Mouse (Mus musculus) limb, embryonic 15.5 days (tissue): ENCODE measurements at regions not wholly inside any gene's neighbourhood (a gene's known extent, or its start where the extent isn't known, plus 50 kb on each side); places are given as distances from the start of the nearest gene placed in this dataset.

ENCODE experiments used
- ATAC-seq: fragments of 200-750 bp; cut with Nextera tagmentation; 2 replicates; pipeline ENCODE4 v1.8.0; 2017; ENCODE audit warnings: low read depth, moderate TSS enrichment; ENCODE audit not compliant: insufficient number of reproducible peaks, low FRiP score, low TSS enrichment
- H3K27ac ChIP-seq: fragments of 300-500 bp; sonication (generic); 2 replicates; pipeline ENCODE4 v1.5.1; 2015; ENCODE audit warnings: moderate library complexity, mild to moderate bottlenecking, inconsistent platforms
- H3K27me3 ChIP-seq: fragments of 300-500 bp; sonication (generic); 2 replicates; pipeline ENCODE4 v1.6.1; 2015; ENCODE audit warnings: inconsistent platforms
- H3K36me3 ChIP-seq: fragments of 300-500 bp; sonication (generic); 2 replicates; pipeline ENCODE4 v1.6.1; 2015; ENCODE audit warnings: inconsistent platforms
- H3K4me1 ChIP-seq: fragments of 300-500 bp; sonication (generic); 2 replicates; pipeline ENCODE4 v1.6.1; 2015; ENCODE audit warnings: inconsistent platforms
- H3K4me2 ChIP-seq: fragments of 300-500 bp; sonication (generic); 2 replicates; pipeline ENCODE4 v1.6.1; 2015; ENCODE audit warnings: mild to moderate bottlenecking, inconsistent platforms
- H3K4me3 ChIP-seq: fragments of 300-500 bp; sonication (generic); 2 replicates; pipeline ENCODE4 v1.5.1; 2015; ENCODE audit warnings: mild to moderate bottlenecking, inconsistent platforms
- H3K9ac ChIP-seq: fragments of 300-500 bp; sonication (generic); 2 replicates; pipeline ENCODE4 v1.6.1; 2015; ENCODE audit warnings: inconsistent platforms
- H3K9me3 ChIP-seq: fragments of 300-500 bp; sonication (generic); 2 replicates; pipeline ENCODE4 v1.6.1; 2016; ENCODE audit warnings: inconsistent platforms
- WGBS: fragments of 180-500 bp; shearing (Covaris S2); methylation state at CpG from one replicate; pipeline ENCODE4 v1.1.7; 2015; 5-methylcytosine and 5-hydroxymethylcytosine counted together

DNA sequence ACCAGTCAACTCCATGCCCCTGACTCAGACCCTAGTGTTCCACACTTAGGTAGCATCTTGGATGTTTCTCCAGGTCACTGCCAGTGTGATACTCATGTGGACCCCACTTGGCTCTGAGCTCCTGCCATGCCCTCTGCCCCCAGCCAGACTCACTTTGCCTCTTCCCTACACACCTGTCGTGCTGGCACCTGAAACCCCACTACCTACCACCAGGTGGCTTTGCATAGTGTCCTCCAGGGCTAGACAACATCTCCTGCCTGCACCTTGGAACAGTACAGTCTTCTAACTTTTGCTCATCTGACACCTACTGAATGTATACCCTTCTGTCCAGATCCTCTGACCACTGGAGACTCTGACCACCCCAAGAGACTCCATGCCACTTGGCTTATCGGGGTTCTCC lies 80.6 kb downstream of the Fam53a start:
- Histone ChIP-seq H3K9ac (no peak overlapping the region), H3K4me3 (no peak overlapping the region), H3K27ac (no peak overlapping the region), H3K27me3 (peaks cover 18% of the 10 kb centered on the region), H3K36me3 (no peaks in the 10 kb centered on the region), H3K4me2 (no peak overlapping the region), H3K4me1 (no peaks in the 10 kb centered on the region), H3K9me3 (no peaks in the 10 kb centered on the region)
- no peak for ATAC-seq
- WGBS = 67% methylated on average over 2 of the region's 2 CpGs

GRCm38 (mm10) chr5:33543372-33543771 lies 86.1 kb downstream of the Fam53a start:
- Histone ChIP-seq H3K36me3 (no peaks in the 10 kb centered on the region), H3K27me3 (peaks cover 72% of the 10 kb centered on the region), H3K4me3 (no peak overlapping the region), H3K4me1 (0 out of 2 replicates have a peak, but pooled peaks cover 2% of the 10 kb centered on the region), H3K4me2 (no peak overlapping the region), H3K9me3 (no peaks in the 10 kb centered on the region), H3K9ac (no peak overlapping the region), H3K27ac (no peak overlapping the region)
- no peak for ATAC-seq
- WGBS = 17% methylated on average over 5 of the region's 5 CpGs

DNA sequence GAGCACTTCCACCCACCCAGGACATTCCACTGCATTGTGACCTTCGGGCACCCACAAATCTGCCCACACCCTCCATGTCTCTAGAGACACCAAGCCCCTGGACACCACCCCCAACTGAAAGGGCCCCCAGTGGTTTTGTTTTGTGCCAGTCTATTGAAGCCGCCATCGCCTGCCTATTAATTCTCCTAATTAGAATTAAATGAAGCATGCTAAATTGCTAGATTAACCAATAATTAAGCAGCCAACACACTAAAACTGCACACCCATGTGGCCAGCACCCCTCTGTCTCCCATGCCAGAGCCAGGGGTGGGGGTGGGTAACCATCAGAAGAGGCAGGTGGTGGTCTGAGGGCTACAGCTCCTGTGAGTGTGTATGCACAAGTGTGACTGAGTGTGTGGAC lies 86.8 kb downstream of the Fam53a start:
- 73% methylated on average over 3 of the region's 3 CpGs for WGBS
- Histone ChIP-seq H3K27ac (no peak overlapping the region), H3K4me3 (no peak overlapping the region), H3K27me3 (peaks cover 78% of the 10 kb centered on the region), H3K9me3 (no peaks in the 10 kb centered on the region), H3K36me3 (no peaks in the 10 kb centered on the region), H3K4me1 (0 out of 2 replicates have a peak, but pooled peaks cover 2% of the 10 kb centered on the region), H3K4me2 (no peak overlapping the region), H3K9ac (no peak overlapping the region)
- ATAC-seq = no peak

DNA sequence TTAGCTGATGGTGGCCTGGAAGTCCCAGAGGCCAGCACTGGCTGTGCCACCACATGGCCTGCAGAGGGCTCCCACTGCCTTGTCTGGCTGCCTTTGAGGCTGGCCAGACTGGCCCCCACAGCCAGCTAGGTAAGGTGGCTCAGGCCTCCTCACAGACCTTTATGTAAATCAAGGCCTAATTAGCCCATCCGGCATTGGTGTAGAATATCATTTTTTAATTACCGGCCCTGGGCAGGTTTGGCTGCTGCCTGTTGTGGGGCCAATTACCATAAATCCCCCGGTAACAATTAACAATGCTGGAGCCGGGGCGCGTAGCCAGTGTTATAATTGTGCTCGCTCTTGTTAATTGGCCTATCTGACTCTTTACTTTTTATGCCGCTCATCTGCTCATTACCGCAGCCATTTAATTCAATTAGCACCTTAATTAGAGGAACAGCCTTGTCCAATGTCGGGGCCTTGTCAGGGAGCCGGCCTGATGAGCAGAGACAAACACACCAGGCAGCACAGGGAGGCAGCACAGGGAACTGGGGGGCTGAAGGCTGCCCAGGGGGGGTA lies 87.4 kb downstream of the Fam53a start:
- WGBS = 45% methylated on average over 11 of the region's 11 CpGs
- Histone ChIP-seq H3K4me3 (no peak overlapping the region), H3K4me2 (no peak overlapping the region), H3K36me3 (no peaks in the 10 kb centered on the region), H3K4me1 (0 out of 2 replicates have a peak, but pooled peaks cover 2% of the 10 kb centered on the region), H3K27me3 (peaks cover 83% of the 10 kb centered on the region), H3K27ac (no peak overlapping the region), H3K9ac (no peak overlapping the region), H3K9me3 (no peaks in the 10 kb centered on the region)
- ATAC-seq = no peak

DNA sequence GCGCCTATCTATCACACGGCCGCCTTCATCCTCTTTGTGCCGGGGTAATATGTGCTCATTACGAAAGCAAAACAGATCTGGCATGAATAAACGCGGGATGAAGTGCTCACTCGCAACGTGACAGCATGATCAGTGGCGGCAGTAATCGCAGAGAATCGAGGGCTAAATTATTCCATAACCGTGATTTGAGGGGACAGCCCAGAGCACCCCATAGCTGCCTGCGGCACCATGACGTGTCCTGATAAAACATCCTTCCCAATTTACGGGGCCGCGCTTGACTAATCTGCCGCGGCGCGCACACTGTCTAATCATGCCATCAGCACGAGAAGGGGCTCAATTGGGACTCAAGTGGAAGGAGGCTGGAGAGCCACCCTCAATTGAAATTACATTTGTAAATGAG lies 89.2 kb downstream of the Fam53a start:
- H3K4me3 ChIP-seq = no peak overlapping the region
- peaks cover 3% of the 10 kb centered on the region; the same call in 1 of the 2 replicates for H3K4me1 ChIP-seq
- no peaks in the 10 kb centered on the region for H3K9me3 ChIP-seq
- H3K4me2 ChIP-seq = no peak overlapping the region
- no peak for ATAC-seq
- WGBS = 47% methylated on average over 23 of the region's 23 CpGs
- H3K27ac ChIP-seq = no peak overlapping the region
- H3K27me3 ChIP-seq = peaks cover 94% of the 10 kb centered on the region
- no peak overlapping the region for H3K9ac ChIP-seq
- no peaks in the 10 kb centered on the region for H3K36me3 ChIP-seq

- H3K27me3 ChIP-seq = peaks cover 98% of the 10 kb centered on the region
- ATAC-seq = no peak
These were observed 92.0 kb downstream of the Fam53a start for GRCm38 (mm10) chr5:33537429-33537828.

GRCm38 (mm10) chr5:33537017-33537416 lies 92.4 kb downstream of the Fam53a start:
- no peak overlapping the region for H3K4me2 ChIP-seq
- H3K27ac ChIP-seq = no peak overlapping the region
- H3K4me1 ChIP-seq = peaks cover 12% of the 10 kb centered on the region
- WGBS = 59% methylated on average over 4 of the region's 4 CpGs
- ATAC-seq = no peak
- H3K9ac ChIP-seq = no peak overlapping the region
- H3K4me3 ChIP-seq = no peak overlapping the region
- H3K36me3 ChIP-seq = no peaks in the 10 kb centered on the region
- no peaks in the 10 kb centered on the region for H3K9me3 ChIP-seq
- H3K27me3 ChIP-seq = peaks cover 98% of the 10 kb centered on the region

More at GRCm38 (mm10) chr5:33537429-33537828, 92.0 kb downstream of the Fam53a start:
- Histone ChIP-seq H3K27ac (no peak overlapping the region), H3K36me3 (no peaks in the 10 kb centered on the region), H3K4me3 (no peak overlapping the region), H3K9ac (no peak overlapping the region), H3K4me2 (no peak overlapping the region), H3K4me1 (peaks cover 12% of the 10 kb centered on the region), H3K9me3 (no peaks in the 10 kb centered on the region)
- 14% methylated on average over 8 of the region's 8 CpGs for WGBS

DNA sequence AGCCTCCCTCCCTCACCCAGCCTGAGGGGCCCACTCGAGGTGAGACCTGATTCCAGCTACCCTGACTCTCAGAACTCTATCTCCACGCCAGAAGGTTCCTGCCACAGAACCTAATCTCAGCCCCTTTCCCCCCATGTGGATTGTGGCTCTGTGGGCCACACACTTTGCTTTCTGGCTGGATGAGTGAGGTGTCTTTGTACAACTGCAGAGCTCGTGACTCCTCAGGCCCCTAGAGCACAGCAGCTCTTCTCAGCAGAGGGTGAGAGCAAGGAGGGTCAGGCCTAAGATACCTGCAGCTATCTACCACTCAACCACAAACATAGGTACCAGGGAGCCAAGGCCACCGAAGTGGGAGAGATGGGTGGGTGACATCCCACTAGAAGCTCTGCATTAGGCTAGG lies 93.2 kb downstream of the Fam53a start:
- 60% methylated on average over 4 of the region's 4 CpGs for WGBS
- H3K27me3 ChIP-seq = peaks cover 97% of the 10 kb centered on the region

DNA sequence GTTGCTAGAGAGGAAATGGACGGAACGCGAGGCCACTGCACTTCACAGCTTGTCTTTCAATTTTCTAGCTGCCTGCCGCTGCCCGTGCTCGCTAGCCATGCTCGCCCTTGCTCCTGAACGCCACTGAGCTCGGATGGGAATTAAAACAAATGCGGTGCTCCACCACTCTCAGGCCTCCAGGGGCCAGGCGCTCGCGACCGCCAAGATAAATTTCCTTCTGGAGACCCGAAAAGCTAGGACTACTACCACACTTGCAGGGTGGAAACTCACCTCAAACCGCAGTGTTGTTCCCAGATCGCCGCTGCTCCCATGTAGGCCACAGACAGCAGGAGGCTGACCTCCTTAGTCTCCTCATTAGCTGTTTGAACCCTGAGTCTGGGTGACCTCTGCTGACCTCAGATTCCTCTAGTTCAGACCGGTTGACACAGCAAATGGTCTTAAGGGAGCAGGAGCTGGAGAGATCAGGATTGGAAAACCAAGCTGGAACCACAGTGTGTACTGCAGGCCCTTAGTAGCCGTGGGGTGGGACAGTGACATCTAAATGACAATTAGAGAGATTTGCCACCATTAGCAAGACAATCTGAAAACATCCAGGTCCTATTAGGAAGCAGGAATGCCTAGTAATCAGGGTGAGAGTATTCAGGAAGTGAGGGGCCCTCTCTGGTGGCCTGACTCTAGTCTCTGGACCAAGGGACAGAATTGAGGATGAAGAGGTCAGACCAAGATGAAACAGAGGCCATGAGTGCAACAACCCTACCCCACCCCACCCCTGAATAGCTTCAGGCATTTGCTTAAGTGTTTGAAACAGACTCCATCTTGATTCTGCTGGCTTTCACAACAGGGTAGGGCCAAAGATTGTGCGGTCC lies 94.1 kb downstream of the Fam53a start:
- Histone ChIP-seq H3K4me1 (peaks cover 12% of the 10 kb centered on the region), H3K36me3 (no peaks in the 10 kb centered on the region), H3K9ac (no peak overlapping the region), H3K27me3 (peaks cover 88% of the 10 kb centered on the region), H3K4me3 (0 out of 2 replicates have a peak overlapping the region, but pooled peaks have one; percentile 1), H3K4me2 (0 out of 2 replicates have a peak overlapping the region, but pooled peaks have one; percentile 8), H3K27ac (no peak overlapping the region), H3K9me3 (no peaks in the 10 kb centered on the region)
- no peak for ATAC-seq
- WGBS = 12% methylated on average over 21 of the region's 21 CpGs

More for the DNA sequence above, 93.2 kb downstream of the Fam53a start:
- ATAC-seq = no peak
- Histone ChIP-seq H3K36me3 (no peaks in the 10 kb centered on the region), H3K4me1 (peaks cover 12% of the 10 kb centered on the region), H3K4me2 (no peak overlapping the region), H3K4me3 (no peak overlapping the region), H3K27ac (no peak overlapping the region), H3K9me3 (no peaks in the 10 kb centered on the region), H3K9ac (no peak overlapping the region)

- Histone ChIP-seq H3K9me3 (no peaks in the 10 kb centered on the region), H3K4me1 (peaks cover 14% of the 10 kb centered on the region), H3K4me3 (no peak overlapping the region), H3K9ac (no peak overlapping the region), H3K36me3 (no peaks in the 10 kb centered on the region), H3K27ac (no peak overlapping the region), H3K27me3 (peaks cover 86% of the 10 kb centered on the region), H3K4me2 (no peak overlapping the region)
- no peak for ATAC-seq
- whole genome bisulfite sequencing = 3% methylated on average over 13 of the region's 13 CpGs
These were observed 95.1 kb downstream of the Fam53a start for GRCm38 (mm10) chr5:33534345-33534744.

DNA sequence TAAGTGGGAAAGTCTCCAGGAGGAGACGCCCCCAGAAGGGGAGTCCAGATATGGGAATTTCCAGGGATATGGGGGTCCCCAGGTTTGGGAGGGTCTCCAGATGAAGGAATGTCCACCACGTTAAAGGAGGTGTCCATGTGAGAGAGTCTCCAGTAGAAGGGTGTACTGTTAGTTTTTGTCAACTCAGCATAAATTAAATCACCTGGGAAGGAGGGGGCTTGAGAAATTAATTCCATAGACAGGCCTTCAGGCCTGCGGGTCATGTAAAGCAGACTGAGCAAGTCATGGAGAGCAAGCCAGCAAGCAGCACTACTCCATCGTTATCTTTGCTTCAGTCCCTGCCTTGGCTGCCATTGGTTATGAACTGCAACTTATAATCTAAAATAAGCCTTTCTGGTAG lies 96.2 kb downstream of the Fam53a start:
- H3K9me3 ChIP-seq = no peaks in the 10 kb centered on the region
- no peak overlapping the region for H3K4me3 ChIP-seq
- H3K27ac ChIP-seq = no peak overlapping the region
- no peak for ATAC-seq
- peaks cover 23% of the 10 kb centered on the region for H3K4me1 ChIP-seq
- H3K4me2 ChIP-seq = no peak overlapping the region
- H3K36me3 ChIP-seq = no peaks in the 10 kb centered on the region
- WGBS = 89% methylated on average over 4 of the region's 4 CpGs
- H3K9ac ChIP-seq = no peak overlapping the region
- peaks cover 88% of the 10 kb centered on the region for H3K27me3 ChIP-seq

DNA sequence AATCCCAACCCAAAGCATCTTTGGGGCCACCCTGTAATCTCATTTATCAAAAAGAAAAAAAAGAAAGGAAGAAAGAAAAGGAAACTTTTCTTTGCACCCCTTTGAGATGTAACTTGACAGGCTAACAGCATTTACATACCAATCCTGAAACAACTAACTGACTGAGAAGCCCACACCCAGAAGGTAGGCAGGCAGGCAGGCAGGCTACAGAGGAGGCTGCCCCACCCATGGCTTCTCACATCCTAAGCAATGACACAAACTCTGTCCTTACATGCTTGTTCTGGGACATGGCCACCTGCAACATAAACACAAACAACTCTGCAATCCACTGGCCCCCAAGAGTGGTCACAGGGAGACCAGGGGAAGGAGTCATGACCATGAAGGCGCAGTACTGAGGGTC lies 97.5 kb upstream of the Nkx1-1 start:
- H3K27me3 ChIP-seq = peaks cover 85% of the 10 kb centered on the region
- 89% methylated on average over 1 of the region's 1 CpGs for WGBS

More for the DNA sequence above, 97.5 kb upstream of the Nkx1-1 start:
- H3K9me3 ChIP-seq = no peaks in the 10 kb centered on the region
- no peak overlapping the region for H3K4me2 ChIP-seq
- no peak overlapping the region for H3K27ac ChIP-seq
- H3K9ac ChIP-seq = no peak overlapping the region
- peaks cover 24% of the 10 kb centered on the region for H3K4me1 ChIP-seq
- H3K4me3 ChIP-seq = no peak overlapping the region
- no peaks in the 10 kb centered on the region for H3K36me3 ChIP-seq
- no peak for ATAC-seq
